Mouse (Mus musculus) hematopoietic stem cell, adult 5-6 weeks (primary cell): Measurements from ENCODE around the gene Rnasek. TPM values are rescaled to one million over a fixed set of nuclear protein-coding genes. Genes with fewer than 3 reads are reported as not detected.

Source experiments
- ATAC-seq, 2 experiments: fragments of 125-278 bp in 1 of 2; replicated peaks in 1 of 2; 2 replicates each; pipeline ENCODE4 v1.8.0; 2016 to 2017; ENCODE audit warnings: inconsistent platforms in 2 of 2, mild to moderate bottlenecking in 2 of 2, moderate number of reproducible peaks in 2 of 2, low read depth in 1 of 2, moderate TSS enrichment in 1 of 2; ENCODE audit not compliant: low FRiP score in 2 of 2, poor library complexity in 2 of 2, severe bottlenecking in 2 of 2, insufficient read depth in 1 of 2, low TSS enrichment in 1 of 2
- total RNA-seq: library from RNA; stranded (forward); fragments of 172-1452, 232-1000 nt; gene quantifications from 2 replicates; pipeline ENCODE4 v1.2.3, GENCODE M21; 2017

Rnasek gene
- total RNA-seq, 1 experiment from 2014 or later, result 22.5 TPM

GRCm38 (mm10) chr11:70223724-70224123 lies 15.9 kb downstream of the Rnasek start:
- 0 out of 4 replicates have a peak, but pooled peaks of 1 of the 2 experiments have one; percentile 15 for ATAC-seq

DNA sequence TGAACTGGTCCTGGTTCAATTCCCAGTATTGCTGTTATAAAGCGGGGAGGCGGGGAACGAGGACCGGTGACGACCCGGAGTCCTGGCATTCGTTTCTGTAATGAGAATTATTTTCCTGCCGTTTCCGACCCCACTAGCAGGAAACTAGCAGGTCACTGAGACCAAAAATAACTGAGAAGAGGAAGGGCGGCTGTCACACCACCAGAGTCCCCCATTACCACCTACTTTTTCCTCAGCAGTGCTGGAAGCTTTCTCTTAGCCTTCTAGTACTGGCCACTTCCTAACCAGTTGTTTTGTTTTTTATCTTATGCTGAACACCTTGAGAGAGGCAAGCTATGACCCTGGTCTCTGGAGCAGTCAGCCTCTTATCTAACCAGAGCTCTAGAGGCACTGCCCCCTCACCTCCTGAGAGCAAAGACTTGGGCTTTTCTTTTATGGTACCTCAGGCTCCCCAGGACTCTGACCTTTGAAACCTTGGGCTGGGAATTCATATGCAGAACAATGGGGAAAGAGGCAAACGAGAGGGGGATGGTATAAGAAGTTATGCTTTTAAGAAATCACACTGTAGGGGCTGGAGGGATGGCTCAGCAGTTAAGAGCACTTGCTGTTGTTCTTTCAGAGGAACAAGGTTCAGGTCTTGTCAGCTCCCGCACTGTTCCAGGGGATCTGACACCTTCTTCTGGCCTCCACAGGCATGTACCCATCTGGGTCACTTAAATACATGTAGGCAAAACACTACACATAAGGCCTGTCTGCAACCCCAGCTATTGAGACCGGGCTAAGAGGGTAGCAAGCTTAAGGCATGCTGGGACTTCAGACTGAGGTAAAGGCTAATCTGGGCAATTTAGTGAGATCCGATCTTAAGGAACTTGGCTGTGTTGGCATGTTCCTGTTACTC lies 17.8 kb downstream of the Rnasek start:
- ATAC-seq, result peak; percentile 4 to 29; a peak in 2 of 4 replicates

- ATAC-seq, result peak; percentile 78 to 84
Observed at GRCm38 (mm10) chr11:70220731-70221602, 18.7 kb downstream of the Rnasek start, which contains the start of gene Slc16a13. Gene Slc16a13, minus strand, starts transcription at chr11:70221064.

GRCm38 (mm10) chr11:70220323-70220722 lies 19.3 kb downstream of the Rnasek start:
- ATAC-seq, result no peak

DNA sequence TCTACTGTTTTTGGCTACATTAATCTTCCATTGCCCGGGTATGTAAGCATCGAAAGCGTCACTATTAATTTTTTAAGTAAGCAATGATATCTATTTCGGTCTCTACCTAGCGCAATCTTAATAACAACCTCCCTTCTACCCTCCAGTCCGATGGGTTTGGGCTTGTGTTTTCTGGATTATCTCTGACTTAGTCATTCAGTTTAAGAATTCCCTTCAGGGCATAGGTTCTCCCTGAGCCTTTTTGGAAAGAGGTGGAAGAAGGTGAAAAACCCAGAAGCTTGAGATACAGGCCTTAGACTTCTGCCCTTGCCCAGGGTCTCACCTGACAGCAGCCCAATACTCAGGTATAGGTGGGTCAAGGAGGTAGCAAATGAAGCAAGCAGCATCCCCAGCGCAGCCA lies 19.8 kb downstream of the Rnasek start:
- ATAC-seq, result no peak

DNA sequence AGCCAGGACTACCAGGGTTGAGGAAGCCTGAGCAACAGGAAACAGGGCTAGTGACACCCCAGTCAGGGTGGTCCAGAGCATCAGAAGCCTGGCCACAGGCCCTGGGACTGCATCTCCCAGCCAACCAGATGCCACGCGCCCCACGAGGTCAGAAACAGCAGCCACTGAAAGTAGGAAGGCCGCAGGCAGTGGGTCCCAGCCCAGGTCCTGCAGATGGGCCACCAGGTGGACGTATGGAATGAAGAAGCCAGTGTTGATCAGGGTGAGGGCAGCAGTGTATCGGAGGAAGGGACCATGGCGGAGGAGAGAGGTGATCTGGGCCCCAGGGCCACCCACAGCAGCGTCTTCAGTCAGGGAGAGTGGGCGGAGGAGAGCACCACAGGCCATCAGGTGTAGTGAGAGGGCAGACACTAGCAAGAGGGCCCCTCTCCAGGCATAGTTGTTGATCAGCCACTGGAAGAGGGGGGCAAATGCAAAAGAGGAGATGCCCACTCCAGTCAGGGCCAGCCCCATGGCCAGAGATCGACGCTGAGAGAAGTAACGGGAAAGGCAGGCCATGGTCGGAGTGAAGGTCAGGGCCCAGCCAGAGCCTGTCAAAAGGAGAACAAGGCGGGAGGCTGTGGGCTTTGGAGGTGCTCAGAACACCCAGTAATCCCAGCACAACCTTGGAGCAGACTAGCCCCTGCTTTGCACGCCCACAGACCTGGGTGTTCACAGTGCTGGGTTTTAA lies 20.7 kb downstream of the Rnasek start:
- ATAC-seq, result no peak

- no peak for ATAC-seq
Observed at GRCm38 (mm10) chr11:70218039-70218438, 21.6 kb downstream of the Rnasek start.

DNA sequence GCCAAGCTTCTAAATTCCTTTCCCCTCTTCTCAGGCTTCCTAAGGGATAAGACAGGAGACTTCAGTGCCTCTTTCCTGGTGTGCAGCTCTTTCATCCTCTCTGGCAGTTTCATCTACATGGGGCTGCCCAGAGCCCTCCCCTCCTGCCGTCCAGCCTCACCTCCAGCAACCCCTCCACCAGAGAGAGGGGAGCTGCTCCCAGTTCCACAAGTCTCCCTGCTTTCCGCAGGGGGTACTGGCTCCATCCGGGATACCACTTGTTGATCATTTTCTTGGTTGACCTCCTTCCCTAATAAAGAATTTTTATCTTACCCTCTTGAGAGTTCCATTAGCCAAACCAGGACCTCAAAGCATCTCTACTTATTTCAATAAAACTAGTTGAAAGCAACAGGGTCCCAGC lies 23.5 kb downstream of the Rnasek start:
- ATAC-seq, result no peak

DNA sequence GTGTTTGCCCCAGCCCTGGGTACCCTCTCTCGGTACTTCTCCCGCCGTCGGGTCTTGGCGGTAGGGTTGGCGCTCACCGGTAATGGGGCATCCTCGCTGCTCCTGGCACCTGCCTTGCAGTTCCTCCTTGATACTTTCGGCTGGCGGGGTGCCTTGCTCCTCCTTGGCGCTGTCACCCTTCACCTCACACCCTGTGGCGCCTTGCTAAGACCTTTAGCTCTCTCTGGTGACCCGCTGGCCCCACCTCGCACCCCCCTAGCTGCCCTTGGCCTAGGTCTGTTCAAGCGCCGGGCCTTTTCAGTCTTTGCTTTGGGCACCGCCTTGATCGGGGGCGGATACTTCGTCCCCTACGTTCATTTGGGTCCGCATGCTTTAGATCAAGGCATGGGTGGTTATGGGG lies 24.3 kb downstream of the Rnasek start:
- 0 out of 4 replicates have a peak, but pooled peaks of 1 of the 2 experiments have one; percentile 3 for ATAC-seq

- 0 out of 4 replicates have a peak, but pooled peaks of 1 of the 2 experiments have one; percentile 5 for ATAC-seq
Observed at GRCm38 (mm10) chr11:70214856-70215209, 24.8 kb downstream of the Rnasek start.

GRCm38 (mm10) chr11:70214191-70214855 lies 25.3 kb downstream of the Rnasek start:
- ATAC-seq, result no peak

- ATAC-seq, result no peak
Observed at GRCm38 (mm10) chr11:70213736-70214135, 25.9 kb downstream of the Rnasek start.

GRCm38 (mm10) chr11:70212896-70213295 lies 26.7 kb downstream of the Rnasek start:
- peak; percentile 49 to 59; a peak in 3 of 4 replicates for ATAC-seq

DNA sequence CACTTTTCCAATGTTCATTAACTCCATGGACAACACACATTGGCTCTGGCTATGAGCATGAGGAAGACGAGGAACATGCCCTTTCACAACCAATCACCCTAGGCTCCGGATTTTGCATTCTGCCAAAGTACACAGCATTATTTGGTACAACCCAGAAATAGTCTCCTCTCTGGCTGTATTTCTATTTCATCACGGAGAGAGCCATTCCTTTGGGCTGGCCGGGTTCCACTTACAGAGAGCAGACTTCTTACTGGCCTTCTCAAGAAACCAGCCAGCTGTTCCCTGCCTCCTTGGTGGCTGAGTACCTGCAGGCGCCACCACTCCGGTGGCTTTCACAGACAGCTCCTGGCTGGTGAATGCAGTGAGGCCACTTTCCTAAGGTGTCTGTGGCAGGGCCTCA lies 27.2 kb downstream of the Rnasek start, which contains the start of gene Slc16a11:
TSS of gene Slc16a11 (plus strand) at position 330 of the 400 bp plus-strand sequence.
- no peak for ATAC-seq

DNA sequence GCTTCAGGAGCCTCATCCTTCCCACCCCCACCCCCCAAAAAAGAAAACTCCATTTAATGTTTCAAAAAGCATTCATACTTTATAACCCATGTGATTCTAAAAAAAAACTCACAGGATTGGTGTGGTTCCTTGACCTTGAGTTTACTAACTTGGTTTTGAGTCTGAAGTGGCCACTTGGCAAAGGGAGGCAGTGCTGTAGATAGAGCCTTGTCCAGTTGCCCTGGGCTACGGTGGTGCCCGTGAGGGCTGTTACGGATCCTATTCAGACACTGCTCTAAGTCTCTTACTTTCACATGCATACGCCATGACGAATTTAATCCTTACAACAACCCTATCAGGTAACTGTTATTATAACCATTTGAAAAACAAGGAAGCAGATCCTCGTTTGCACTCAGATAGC lies 27.7 kb downstream of the Rnasek start:
- ATAC-seq, result no peak

GRCm38 (mm10) chr11:70210681-70211080 lies 29.0 kb downstream of the Rnasek start:
- no peak for ATAC-seq
